Mouse (Mus musculus): Measurements from ENCODE around the gene Edn2. TPM values are rescaled to one million over a fixed set of nuclear protein-coding genes. Genes with fewer than 3 reads are reported as not detected.
A peak's percentile ranks its signal among the peaks of the same experiment; 100 is the strongest.

The Edn2 gene
- polyA plus RNA-seq, 1 experiment from 2014 or later: 1.9 TPM

- no peaks in the 10 kb centered on the region for H3K4me1 ChIP-seq (replicated peaks; ENCODE audit: control insufficient read depth, insufficient read depth)
- ATAC-seq (ENCODE audit: low FRiP score, low TSS enrichment): no peak
- peak; percentile 64 for DNase-seq (ENCODE audit: low spot score)
Observed at GRCm38 (mm10) chr4:120215915-120216591, 55.0 kb downstream of the Edn2 start.

GRCm38 (mm10) chr4:120216883-120217282 is 55.9 kb downstream of the Edn2 start:
- no peak overlapping the region for H3K4me3 ChIP-seq (ENCODE audit: low read depth, low read length)
- no peaks in the 10 kb centered on the region for H3K4me1 ChIP-seq (replicated peaks; ENCODE audit: control insufficient read depth, insufficient read depth)
- no peaks in the 10 kb centered on the region for H3K27me3 ChIP-seq (ENCODE audit: control insufficient read depth, insufficient read depth, low read length)
- H3K4me2 ChIP-seq (replicated peaks; ENCODE audit: low read depth): no peak overlapping the region
- no peaks in the 10 kb centered on the region for H3K36me3 ChIP-seq (ENCODE audit: control insufficient read depth, insufficient read depth, low read length)
- H3K27ac ChIP-seq (replicated peaks): no peak overlapping the region
- ATAC-seq (ENCODE audit: low FRiP score, low TSS enrichment) (no peak), DNase-seq (ENCODE audit: low spot score) (no peak)
- H3K9me3 ChIP-seq (ENCODE audit: control insufficient read depth, low read length): no peaks in the 10 kb centered on the region
- no peak overlapping the region for H3K9ac ChIP-seq (ENCODE audit: low read length)
- no peak for TF ChIP-seq CTCF (IDR thresholded peaks at IDR 0.05; ENCODE audit: low read depth)
- no peak for TF ChIP-seq EP300 (optimal IDR thresholded peaks at IDR 0.05)

More at GRCm38 (mm10) chr4:120215915-120216591, 55.0 kb downstream of the Edn2 start:
- no peak overlapping the region for H3K4me3 ChIP-seq (ENCODE audit: low read depth, low read length)
- H3K27me3 ChIP-seq (ENCODE audit: control insufficient read depth, insufficient read depth, low read length): no peaks in the 10 kb centered on the region
- peak; percentile 74 for TF ChIP-seq CTCF (IDR thresholded peaks at IDR 0.05; ENCODE audit: low read depth)
- no peak for TF ChIP-seq EP300 (optimal IDR thresholded peaks at IDR 0.05)
- no peaks in the 10 kb centered on the region for H3K9me3 ChIP-seq (ENCODE audit: control insufficient read depth, low read length)
- WGBS: 50% methylated on average over 10 of the region's 10 CpGs
- H3K9ac ChIP-seq (ENCODE audit: low read length): no peak overlapping the region
- H3K36me3 ChIP-seq (ENCODE audit: control insufficient read depth, insufficient read depth, low read length): no peaks in the 10 kb centered on the region
- no peak overlapping the region for H3K27ac ChIP-seq (replicated peaks)
- H3K4me2 ChIP-seq (replicated peaks; ENCODE audit: low read depth): no peak overlapping the region

Other genes starting within 250 kb of the Edn2 start
- gene AL607142.1, start 96.2 kb upstream of the Edn2 start, polyA plus RNA-seq (2015; fragmentation: Nextera tagmentation; extraction: Ambion mirVana): not detected in 2 replicates
- 0.28 and 0.53 TPM in 2 replicates for gene Foxo6, start 126.1 kb downstream of the Edn2 start, polyA plus RNA-seq (2015; fragmentation: Nextera tagmentation; extraction: Ambion mirVana)
- gene Scmh1, start 244.1 kb downstream of the Edn2 start, polyA plus RNA-seq (2015; fragmentation: Nextera tagmentation; extraction: Ambion mirVana): 35.6 and 38.7 TPM in 2 replicates

Data from stomach, postnatal 0 days (tissue).